Mouse (Mus musculus) embryonic stem cell, embryonic (primary cell): ENCODE results near the gene Fbrs.

Source experiments
- CTCF ChIA-PET, 4 experiments: fragments of 300-600 bp in 2 of 4; fragments of 350-600 bp in 2 of 4; sonication (Branson Sonifier 250); formaldehyde crosslinking; loops; one replicate each; lab custom pipeline; 2022; ENCODE audit warnings: inconsistent platforms in 2 of 4; lab: Charles Lee
- POLR2A ChIA-PET, 4 experiments: fragments of 300-600 bp in 2 of 4; fragments of 350-600 bp in 2 of 4; sonication (Branson Sonifier 250); formaldehyde crosslinking; loops; one replicate each; lab custom pipeline; 2022; ENCODE audit warnings: antibody characterized with exemption in 4 of 4, inconsistent platforms in 1 of 4; lab: Charles Lee

Fbrs gene

DNA sequence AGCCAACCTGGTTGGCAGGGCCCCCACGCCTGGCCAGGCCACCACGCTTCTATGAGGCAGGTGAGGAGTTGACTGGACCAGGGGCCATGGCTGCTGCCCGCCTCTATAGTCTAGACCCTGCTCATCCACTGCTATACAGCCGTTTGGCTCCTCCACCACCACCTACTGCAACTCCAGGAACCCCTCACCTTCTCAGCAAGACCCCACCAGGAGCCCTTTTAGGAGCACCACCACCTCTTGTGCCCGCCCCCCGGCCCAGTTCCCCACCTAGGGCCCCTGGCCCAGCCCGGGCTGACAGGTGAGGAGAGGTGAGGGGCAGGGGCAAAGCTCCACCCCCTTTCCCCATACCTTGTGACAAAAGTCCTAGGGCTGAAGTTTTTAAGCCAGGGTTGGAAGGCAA, 11.0 kb downstream of the Fbrs start:
- POLR2A ChIA-PET, result interaction anchor here in 2 of 4 experiments (0.7 to 4.2 kb wide), 5 partner anchors 9 to 64 kb away, joined by 3 to 25 read pairs (median 3); no protein-coding TSS in a partner anchor
- CTCF ChIA-PET, result interaction anchor here in 1 of 4 experiments (0.7 kb wide), 1 partner anchor 129 kb away, joined by 7 read pairs; no protein-coding TSS in a partner anchor

DNA sequence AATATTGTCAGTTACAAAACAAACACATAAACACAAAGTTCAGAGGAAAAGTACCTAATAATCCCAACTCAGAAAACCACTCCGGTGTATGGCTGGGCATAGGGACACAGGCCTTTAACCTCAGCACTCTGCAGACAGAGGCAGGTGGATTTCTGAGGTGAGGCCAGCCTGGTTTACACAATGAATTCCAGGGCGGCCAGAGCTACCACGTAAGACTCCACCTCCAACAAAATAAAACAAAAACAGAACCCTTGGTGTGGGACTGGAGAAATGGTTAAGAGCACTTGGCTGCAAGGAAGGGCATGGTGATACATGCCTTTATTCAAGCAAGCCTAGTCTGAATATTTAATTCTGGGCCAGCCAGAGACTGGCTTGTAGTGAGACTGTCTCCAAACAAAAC, 12.8 kb downstream of the Fbrs start:
- ChIA-PET CTCF (no interaction called here), POLR2A (interaction anchor here in 1 of 4 experiments (1.2 kb wide), 2 partner anchors 13 to 19 kb away, joined by 3 read pairs; partner anchors contain the start of gene Fbrs)

DNA sequence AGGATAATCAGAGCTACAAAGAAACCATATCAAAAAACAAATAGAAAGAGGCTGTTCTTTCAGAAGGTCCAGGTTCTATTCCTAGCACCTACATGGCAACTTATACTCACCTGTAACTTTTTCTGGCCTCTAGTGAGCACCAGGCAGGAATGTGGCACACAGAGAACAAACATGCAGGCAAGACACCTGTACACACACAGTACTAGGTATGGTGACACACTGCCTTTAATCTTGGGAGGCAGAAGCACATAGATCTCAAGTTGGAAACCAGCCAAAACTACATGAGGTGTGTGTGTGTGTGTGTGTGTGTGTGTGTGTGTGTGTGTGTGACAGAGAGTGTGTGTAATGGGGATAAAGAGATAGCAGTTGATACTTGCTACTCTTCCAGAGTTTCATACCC, 15.6 kb downstream of the Fbrs start:
- ChIA-PET POLR2A (interaction anchor here in 3 of 4 experiments (0.6 to 3.2 kb wide), 17 partner anchors 10 to 102 kb away, joined by 3 to 19 read pairs (median 4); partner anchors contain the start of genes Srcap (in 2 of the 3), Zfp689 (in 2 of the 3) and Fbrs (in 1 of the 3)), CTCF (no interaction called here)

DNA sequence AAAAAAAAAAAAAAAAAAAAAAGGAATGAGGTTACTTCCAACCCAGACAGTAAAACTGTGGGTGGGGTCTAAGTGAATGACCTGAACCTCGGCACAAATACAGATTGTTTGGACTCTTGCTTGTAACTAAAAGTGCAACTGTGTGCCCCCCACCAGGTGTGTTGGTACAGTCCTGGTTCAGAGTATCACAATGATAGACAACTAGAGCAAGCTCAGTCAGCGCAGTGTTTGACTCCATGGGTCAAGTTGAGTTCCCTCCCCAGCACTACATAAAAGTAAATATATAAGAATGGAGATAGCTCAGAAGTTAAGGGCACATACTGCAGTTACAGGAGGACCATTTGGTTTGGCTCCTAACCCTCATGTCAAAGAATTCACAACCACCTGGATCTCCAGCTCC, 18.4 kb downstream of the Fbrs start:
- POLR2A ChIA-PET, result interaction anchor here in 3 of 4 experiments (0.7 to 7.3 kb wide), 8 partner anchors 11 to 103 kb away, joined by 3 to 40 read pairs (median 3); partner anchors contain the start of genes Srcap (in 1 of the 3) and Zfp688 (in 1 of the 3)
- CTCF ChIA-PET, result interaction anchor here in 1 of 4 experiments (0.5 to 0.8 kb wide), 3 partner anchors 12 to 313 kb away, joined by 3 to 5 read pairs (median 5); no protein-coding TSS in a partner anchor

DNA sequence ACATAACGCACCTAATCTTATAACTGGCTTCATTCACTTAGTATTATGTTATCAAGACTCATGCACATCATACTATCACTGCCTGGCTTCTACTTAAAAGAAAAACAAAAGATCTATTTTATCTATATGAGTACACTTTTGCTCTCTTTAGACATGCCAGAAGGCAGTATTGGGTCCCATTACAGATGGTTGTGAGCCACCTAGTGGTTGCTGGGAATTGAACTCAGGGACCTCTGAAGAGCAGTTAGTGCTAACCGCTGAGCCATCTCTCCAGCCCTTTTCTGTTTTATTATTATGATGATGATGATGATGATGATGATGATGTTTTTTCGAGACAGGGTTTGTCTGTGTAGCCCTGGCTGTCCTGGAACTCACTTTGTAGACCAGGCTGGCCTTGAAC, 19.4 kb downstream of the Fbrs start:
- CTCF ChIA-PET, result no interaction called here
- POLR2A ChIA-PET, result interaction anchor here in 2 of 4 experiments (1.0 to 7.3 kb wide), 5 partner anchors 10 to 310 kb away, joined by 3 to 40 read pairs (median 7); partner anchors contain the start of gene Srcap (in 2 of the 2)

DNA sequence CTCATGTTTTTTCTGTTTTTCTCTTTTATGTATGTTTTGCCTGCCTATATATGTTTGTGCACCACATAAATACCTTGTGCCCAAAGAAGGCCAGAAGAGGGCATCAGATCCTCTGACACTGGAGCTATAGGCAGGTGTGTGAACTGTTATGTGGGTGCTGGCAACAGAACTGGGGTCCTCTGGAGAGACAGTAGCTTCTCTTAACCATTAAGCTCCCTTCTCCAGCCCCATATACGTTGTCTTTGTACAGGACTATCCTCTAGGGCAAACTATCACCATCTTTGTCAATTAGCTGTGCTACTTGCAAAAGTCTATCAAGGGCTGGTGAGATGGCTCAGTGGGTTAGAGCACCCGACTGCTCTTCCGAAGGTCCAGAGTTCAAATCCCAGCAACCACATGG, 29.3 kb downstream of the Fbrs start:
- POLR2A ChIA-PET, result interaction anchor here in 3 of 4 experiments (0.6 to 4.4 kb wide), 12 partner anchors 9 to 367 kb away, joined by 3 to 45 read pairs (median 4); partner anchors contain the start of genes Fbrs (in 1 of the 3) and Zfp689 (in 1 of the 3)
- CTCF ChIA-PET, result interaction anchor here in 1 of 4 experiments (0.6 to 0.7 kb wide), 2 partner anchors 59 to 166 kb away, joined by 3 to 5 read pairs; partner anchors contain the start of gene Zfp689

DNA sequence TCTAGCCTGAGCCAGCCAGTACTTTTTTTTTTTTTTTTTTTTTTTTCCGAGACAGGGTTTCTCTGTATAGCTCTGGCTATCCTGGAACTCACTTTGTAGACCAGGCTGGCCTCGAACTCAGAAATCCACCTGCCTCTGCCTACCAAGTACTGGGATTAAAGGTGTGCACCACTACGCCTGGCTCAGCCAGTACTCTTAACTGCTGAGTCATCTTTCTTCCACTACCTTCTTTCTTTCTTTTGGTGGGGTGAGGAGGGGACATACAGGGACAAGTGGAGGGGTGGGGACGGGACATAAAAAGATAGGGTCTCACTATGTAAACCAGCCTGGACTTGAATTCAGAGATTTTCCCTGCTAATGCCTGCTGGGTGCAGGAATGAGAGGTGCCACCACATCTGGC, 30.8 kb downstream of the Fbrs start:
- ChIA-PET POLR2A (interaction anchor here (0.6 to 4.4 kb wide), 9 partner anchors 10 to 62 kb away, joined by 4 to 45 read pairs (median 14); partner anchors contain the start of genes Fbrs (in 2 of the 4) and Zfp689 (in 1 of the 4)), CTCF (interaction anchor here in 2 of 4 experiments (0.6 to 0.7 kb wide), 2 partner anchors 25 to 436 kb away, joined by 7 to 10 read pairs; no protein-coding TSS in a partner anchor)

DNA sequence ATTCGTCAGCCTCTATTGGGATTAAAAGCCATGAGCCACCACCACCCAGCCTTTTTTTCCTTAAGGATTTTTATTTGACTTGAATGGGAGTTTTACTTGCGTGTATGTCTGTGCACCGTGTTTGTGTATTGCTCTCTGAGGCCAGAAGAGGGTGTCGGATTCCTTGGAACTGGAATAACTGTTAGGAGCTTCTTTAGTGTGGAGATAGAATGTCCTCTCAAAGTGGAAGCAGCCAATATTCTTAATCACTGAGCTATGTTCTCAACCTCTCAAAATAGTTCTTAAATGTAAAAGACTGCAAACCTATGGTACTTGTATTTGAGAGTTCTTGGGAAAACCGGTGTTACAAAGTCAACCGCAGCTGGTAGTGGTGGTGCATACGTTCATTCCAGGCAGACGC, 32.2 kb downstream of the Fbrs start:
- ChIA-PET POLR2A (interaction anchor here in 3 of 4 experiments (0.5 to 4.4 kb wide), 81 partner anchors 8 to 485 kb away, joined by 3 to 45 read pairs (median 4); partner anchors contain the start of genes Fbrs (in 3 of the 3), Zfp689 (in 3 of the 3), Ccdc189 (in 2 of the 3) and Phkg2 (in 2 of the 3)), CTCF (interaction anchor here (0.5 to 1.2 kb wide), 12 partner anchors 11 to 202 kb away, joined by 3 to 4 read pairs (median 3); partner anchors contain the start of genes Fbrs (in 1 of the 4) and Zfp689 (in 1 of the 4))

DNA sequence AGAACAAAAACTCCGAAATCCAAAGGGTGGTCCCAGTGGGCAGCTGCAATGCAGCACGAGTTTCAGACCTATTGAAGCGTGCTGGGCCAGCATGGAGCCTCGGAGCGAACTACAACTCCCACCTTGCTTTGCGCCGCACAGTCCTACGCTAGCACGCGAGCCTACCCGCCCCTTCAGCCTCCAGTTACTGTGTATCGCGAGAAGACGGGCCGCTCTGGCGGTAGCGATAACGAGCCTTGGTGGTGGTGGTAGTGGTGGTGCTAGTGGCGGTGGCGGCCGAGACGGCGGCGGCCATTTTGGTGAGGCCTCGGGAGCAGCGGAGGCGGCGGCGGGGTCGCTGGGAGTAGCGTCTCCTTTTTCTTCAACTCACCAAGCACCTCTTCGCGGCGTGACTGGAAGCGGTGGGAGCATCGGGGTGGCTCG, 32.8 kb downstream of the Fbrs start, which contains the start of gene Srcap:
Srcap (plus strand) TSS at position 176 of the 423 bp plus-strand sequence.
- ChIA-PET CTCF (interaction anchor here (0.5 to 1.2 kb wide), 10 partner anchors 12 to 169 kb away, joined by 3 to 4 read pairs (median 3); partner anchors contain the start of genes Fbrs (in 1 of the 4) and Zfp689 (in 1 of the 4)), POLR2A (interaction anchor here in 3 of 4 experiments (0.6 to 4.4 kb wide), 78 partner anchors 9 to 495 kb away, joined by 3 to 45 read pairs (median 4); partner anchors contain the start of genes Fbrs (in 3 of the 3), Zfp689 (in 3 of the 3), Ccdc189 (in 2 of the 3) and Phkg2 (in 2 of the 3))

DNA sequence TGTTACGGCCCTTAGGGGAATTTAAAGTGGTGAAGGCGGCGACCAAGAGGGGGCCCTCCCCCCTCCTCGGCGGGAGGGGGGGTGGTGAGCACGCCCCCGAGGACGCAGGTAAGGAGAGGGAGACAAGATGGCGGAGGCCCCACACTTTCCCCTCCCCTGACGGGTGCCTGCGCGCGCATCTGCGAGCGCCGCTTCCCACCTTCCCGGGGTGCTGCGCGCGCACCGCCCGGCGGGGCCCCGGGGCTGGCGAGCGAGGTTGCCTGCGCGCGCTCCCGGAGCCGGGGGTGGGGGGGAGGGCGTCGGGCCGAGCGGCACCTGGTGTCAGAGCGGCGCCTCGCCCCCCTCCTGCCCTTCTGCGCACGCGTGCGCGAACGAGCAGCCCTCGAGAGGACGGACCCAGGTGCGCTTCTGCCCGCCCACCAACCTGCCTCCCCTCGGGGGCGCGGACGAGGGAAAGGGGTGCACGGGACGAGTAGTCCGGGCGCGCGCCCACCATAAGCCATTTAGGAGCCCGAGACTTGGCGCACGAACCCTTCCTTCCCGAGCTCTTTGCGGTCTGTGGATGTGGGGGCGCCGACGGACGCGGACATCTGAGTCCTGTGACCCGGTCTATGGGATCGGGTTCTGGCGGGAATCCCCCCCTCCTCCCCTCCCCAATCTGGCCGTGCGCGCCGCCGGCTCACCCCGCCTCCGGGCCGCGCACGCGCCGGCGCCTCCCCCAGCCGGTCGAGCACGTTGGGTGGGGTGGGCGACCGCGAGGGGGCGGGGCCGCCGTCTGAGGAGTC, 33.4 kb downstream of the Fbrs start:
- POLR2A ChIA-PET, result interaction anchor here (0.5 to 4.5 kb wide), 54 partner anchors 9 to 496 kb away, joined by 3 to 45 read pairs (median 6); partner anchors contain the start of genes Ccdc189 (in 2 of the 4), Rnf40 (in 2 of the 4), Zfp689 (in 2 of the 4) and Bcl7c (in 1 of the 4)
- CTCF ChIA-PET, result interaction anchor here in 1 of 4 experiments (1.1 kb wide), 1 partner anchor 33 kb away, joined by 4 read pairs; the partner anchor contains the start of gene Fbrs

DNA sequence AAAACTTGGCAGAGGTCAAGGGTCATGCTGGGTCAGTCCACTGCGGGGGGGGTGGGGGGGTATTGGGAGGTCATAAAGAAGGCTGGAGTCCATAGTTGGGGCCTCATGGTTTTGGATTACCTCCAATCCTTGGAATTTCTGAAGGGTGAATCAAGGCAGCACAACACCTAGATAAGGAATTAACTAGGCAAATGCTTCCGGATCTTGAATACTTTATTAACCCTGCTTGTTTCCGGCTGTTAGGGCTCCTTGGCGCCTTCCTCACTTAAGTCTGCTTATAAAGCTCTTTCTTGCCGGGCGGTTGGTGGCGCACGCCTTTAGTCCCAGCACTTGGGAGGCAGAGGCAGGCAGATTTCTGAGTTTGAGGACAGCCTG, 34.0 kb downstream of the Fbrs start:
- CTCF ChIA-PET, result interaction anchor here in 1 of 4 experiments (1.2 kb wide), 1 partner anchor 261 kb away, joined by 5 read pairs; no protein-coding TSS in a partner anchor
- POLR2A ChIA-PET, result interaction anchor here (0.6 to 4.5 kb wide), 61 partner anchors 9 to 486 kb away, joined by 3 to 40 read pairs (median 5); partner anchors contain the start of genes Zfp689 (in 2 of the 4), Ccdc189 (in 1 of the 4), Ctf1 (in 1 of the 4) and Dctpp1 (in 1 of the 4)

DNA sequence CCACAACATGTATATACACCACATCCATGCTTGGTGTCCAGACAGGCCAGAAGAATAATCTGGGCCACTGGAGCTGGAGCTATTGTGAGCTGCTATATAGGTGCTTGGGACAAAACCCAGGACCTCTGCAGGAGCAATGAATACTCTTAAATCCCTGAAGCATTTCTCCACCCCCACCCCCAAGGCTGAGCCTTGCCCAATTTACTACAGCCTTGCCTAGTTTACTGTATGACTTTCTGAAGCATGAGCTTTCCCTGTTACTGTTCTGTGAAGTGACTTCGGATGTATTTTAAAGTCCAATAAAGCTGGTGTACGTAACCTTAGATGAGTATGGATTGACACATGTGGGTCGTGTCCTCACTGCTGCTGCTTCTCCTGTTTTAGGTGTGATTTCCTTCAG, 34.8 kb downstream of the Fbrs start:
- ChIA-PET CTCF (interaction anchor here in 1 of 4 experiments (0.6 to 1.2 kb wide), 2 partner anchors 249 to 260 kb away, joined by 3 to 5 read pairs; no protein-coding TSS in a partner anchor), POLR2A (interaction anchor here (0.6 to 4.5 kb wide), 58 partner anchors 8 to 487 kb away, joined by 3 to 31 read pairs (median 5); partner anchors contain the start of genes Zfp689 (in 2 of the 4), Ccdc189 (in 1 of the 4), Ctf1 (in 1 of the 4) and Dctpp1 (in 1 of the 4))

DNA sequence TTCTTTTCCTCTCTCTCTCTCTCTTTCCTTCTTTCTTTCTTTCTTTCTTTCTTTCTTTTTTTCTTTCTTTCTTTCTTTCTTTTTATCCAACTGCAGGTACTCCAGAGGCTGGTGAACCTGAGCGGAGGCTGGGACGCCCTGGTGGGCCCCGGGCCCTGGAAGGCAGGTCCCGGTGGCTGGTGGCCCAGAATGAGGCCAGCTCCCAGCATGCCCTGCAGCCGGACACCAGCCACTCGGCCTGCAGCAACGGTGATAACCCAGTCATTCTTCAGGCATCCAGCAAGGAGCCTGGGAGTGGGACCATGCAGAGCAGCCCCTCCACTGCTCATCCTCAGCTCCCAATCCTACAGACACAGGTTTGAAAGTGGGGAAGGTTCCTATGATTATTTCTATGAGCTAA, 36.8 kb downstream of the Fbrs start:
- ChIA-PET POLR2A (interaction anchor here in 3 of 4 experiments (0.5 to 5.0 kb wide), 21 partner anchors 9 to 1221 kb away, joined by 3 to 30 read pairs (median 4); partner anchors contain the start of genes Ccdc189 (in 1 of the 3), Kat8 (in 1 of the 3) and Rnf40 (in 1 of the 3)), CTCF (interaction anchor here in 2 of 4 experiments (0.6 to 0.7 kb wide), 2 partner anchors 67 to 127 kb away, joined by 4 to 15 read pairs; partner anchors contain the start of gene Zfp689 (in 1 of the 2))

DNA sequence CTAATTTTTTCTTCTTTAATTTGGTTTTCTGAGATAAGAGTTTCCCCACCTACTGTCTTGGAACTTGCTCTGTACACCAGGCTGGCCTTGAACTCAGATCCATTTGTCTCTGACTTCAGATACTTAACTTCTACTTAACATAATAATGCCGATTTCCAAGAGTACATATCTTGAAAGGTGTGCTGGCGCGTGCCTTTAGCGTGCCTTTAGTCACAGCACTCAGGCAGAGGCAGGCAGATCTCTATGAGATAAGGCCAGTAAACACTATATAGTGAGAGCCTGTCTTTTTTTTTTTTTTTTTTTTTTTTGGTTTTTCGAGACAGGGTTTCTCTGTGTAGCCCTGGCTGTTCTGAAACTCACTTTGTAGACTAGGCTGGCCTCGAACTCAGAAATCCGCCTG, 37.3 kb downstream of the Fbrs start:
- CTCF ChIA-PET, result interaction anchor here in 1 of 4 experiments (0.7 kb wide), 1 partner anchor 68 kb away, joined by 15 read pairs; the partner anchor contains the start of gene Zfp689
- POLR2A ChIA-PET, result interaction anchor here in 3 of 4 experiments (0.7 to 5.0 kb wide), 16 partner anchors 10 to 396 kb away, joined by 3 to 30 read pairs (median 10); partner anchors contain the start of genes Ccdc189 (in 1 of the 3), Kat8 (in 1 of the 3) and Rnf40 (in 1 of the 3)

DNA sequence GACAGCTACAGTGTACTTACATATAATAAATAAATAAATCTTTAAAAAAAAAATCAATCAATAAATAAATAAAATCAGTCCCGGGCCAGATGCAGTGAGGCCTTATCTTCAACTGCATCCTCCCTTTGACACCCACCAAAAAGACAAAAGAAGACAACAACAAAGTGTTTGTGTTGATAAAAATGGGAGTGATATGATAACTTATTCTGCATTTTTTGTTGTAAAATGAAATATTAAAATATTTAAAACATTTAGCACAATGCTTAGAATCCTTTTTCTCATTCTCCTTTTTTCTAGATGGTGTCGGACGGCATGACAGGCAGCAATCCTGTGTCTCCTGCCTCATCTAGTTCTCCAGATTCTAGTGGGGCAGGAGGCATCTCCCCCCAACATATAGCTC, 40.3 kb downstream of the Fbrs start, which contains the start of gene Gm42715:
Gm42715 (plus strand) TSS at position 301 of the 400 bp plus-strand sequence.
- CTCF ChIA-PET, result interaction anchor here in 1 of 4 experiments (0.6 kb wide), 1 partner anchor 138 kb away, joined by 5 read pairs; no protein-coding TSS in a partner anchor
- POLR2A ChIA-PET, result interaction anchor here in 2 of 4 experiments (1.3 to 5.0 kb wide), 3 partner anchors 7 to 42 kb away, joined by 3 to 30 read pairs (median 16); no protein-coding TSS in a partner anchor
